25 mouse cellular contexts compared by ENCODE assay signal in the genomic region with DNA sequence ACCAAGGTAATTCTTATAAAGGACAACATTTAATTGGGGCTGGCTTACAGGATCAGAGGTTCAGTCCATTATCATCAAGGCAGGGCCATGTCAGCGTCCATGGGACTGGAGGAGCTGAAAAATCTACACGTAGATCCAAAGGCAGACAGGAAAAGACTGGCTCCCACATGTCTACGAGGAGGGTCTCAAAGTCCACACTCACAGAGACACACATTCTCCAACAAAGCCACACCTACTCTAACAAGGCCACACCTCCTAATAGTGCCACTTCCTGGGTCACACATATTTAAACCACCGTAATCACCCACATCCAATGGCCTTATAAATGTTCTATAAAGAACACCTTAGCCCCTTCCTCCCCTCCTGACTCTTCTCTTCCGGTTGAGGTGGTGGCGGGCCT. TPM values are rescaled to one million over a fixed set of nuclear protein-coding genes. Genes with fewer than 3 reads are reported as not detected.
DNase-seq lines count a peak whose midpoint lies in the region; ATAC-seq lines count a peak whose summit lies in the region.
"Had no signal": no experiment of that assay in that cellular context is flagged by ENCODE, and none has a peak within 500 bp of the region (broad histone marks: within the 10 kb centered on the region; RNA-seq: fewer than 3 reads in every experiment).

No protein-coding gene starts in this region.

- H3K27me3 ChIP-seq in midbrain, embryonic 11.5 days (ENCODE audit: control insufficient read depth, insufficient read depth, low read length): peaks cover 8% of the 10 kb centered on the region
- H3K27me3 ChIP-seq in midbrain, embryonic 16.5 days (ENCODE audit: control insufficient read depth, insufficient read depth, low read depth, low read length): peaks cover 5% of the 10 kb centered on the region
- no peaks in the 10 kb centered on the region for H3K27me3 ChIP-seq in intestine, embryonic 16.5 days (replicated peaks; ENCODE audit: control insufficient read depth, insufficient read depth, low read length)
- H3K27me3 ChIP-seq: forebrain, embryonic 15.5 days; heart, embryonic 13.5 days had no signal

- no peaks in the 10 kb centered on the region for H3K36me3 ChIP-seq in midbrain, embryonic 11.5 days (ENCODE audit: control insufficient read depth, insufficient read depth, low read length)
- no peaks in the 10 kb centered on the region for H3K36me3 ChIP-seq in midbrain, embryonic 16.5 days (ENCODE audit: control insufficient read depth, insufficient read depth, low read length)
- H3K36me3 ChIP-seq in intestine, embryonic 16.5 days (ENCODE audit: control insufficient read depth, insufficient read depth, low read length): no peaks in the 10 kb centered on the region
- H3K36me3 ChIP-seq: embryonic facial prominence, embryonic 10.5 days; embryonic facial prominence, embryonic 13.5 days; forebrain, embryonic 12.5 days; forebrain, embryonic 15.5 days; heart, embryonic 10.5 days; heart, embryonic 13.5 days; hindbrain, embryonic 12.5 days; hindbrain, embryonic 15.5 days had no signal

- no peak overlapping the region for H3K27ac ChIP-seq in midbrain, embryonic 11.5 days (ENCODE audit: low read depth, low read length)
- H3K27ac ChIP-seq in midbrain, embryonic 16.5 days (ENCODE audit: low read length): no peak overlapping the region
- no peak overlapping the region for H3K27ac ChIP-seq in intestine, embryonic 16.5 days (ENCODE audit: low read length)
- H3K27ac ChIP-seq: embryonic facial prominence, embryonic 10.5 days; embryonic facial prominence, embryonic 13.5 days; forebrain, embryonic 12.5 days; forebrain, embryonic 15.5 days; heart, adult 2 months; heart, embryonic 10.5 days; heart, embryonic 13.5 days; hindbrain, embryonic 12.5 days; hindbrain, embryonic 15.5 days had no signal

- ATAC-seq in midbrain, embryonic 11.5 days (ENCODE audit: low FRiP score): no peak
- no peak for ATAC-seq in midbrain, embryonic 16.5 days
- peak; percentile 59; the same call in 1 of the 2 replicates for ATAC-seq in intestine, embryonic 16.5 days
- ATAC-seq: forebrain, embryonic 15.5 days had no signal

- peaks cover 6% of the 10 kb centered on the region for H3K4me1 ChIP-seq in midbrain, embryonic 11.5 days (ENCODE audit: control insufficient read depth, insufficient read depth, low read length)
- H3K4me1 ChIP-seq in midbrain, embryonic 16.5 days (ENCODE audit: control insufficient read depth, insufficient read depth, low read length): peaks cover 4% of the 10 kb centered on the region; the same call in 1 of the 2 replicates
- peaks cover 8% of the 10 kb centered on the region for H3K4me1 ChIP-seq in intestine, embryonic 16.5 days (ENCODE audit: control insufficient read depth, insufficient read depth, low read length)

- H3K9ac ChIP-seq in midbrain, embryonic 11.5 days (ENCODE audit: low read length): no peak overlapping the region
- no peak overlapping the region for H3K9ac ChIP-seq in midbrain, embryonic 16.5 days (ENCODE audit: low read depth, low read length)
- H3K9ac ChIP-seq in intestine, embryonic 16.5 days (ENCODE audit: low read depth, low read length): no peak overlapping the region
- H3K9ac ChIP-seq: embryonic facial prominence, embryonic 13.5 days; forebrain, embryonic 12.5 days; forebrain, embryonic 15.5 days; heart, embryonic 13.5 days; hindbrain, embryonic 12.5 days; hindbrain, embryonic 15.5 days had no signal

- no peak overlapping the region for H3K4me3 ChIP-seq in midbrain, embryonic 11.5 days (ENCODE audit: low read depth, low read length)
- H3K4me3 ChIP-seq in midbrain, embryonic 16.5 days (ENCODE audit: low read depth, low read length): no peak overlapping the region
- no peak overlapping the region for H3K4me3 ChIP-seq in intestine, embryonic 16.5 days (ENCODE audit: low read length)
- H3K4me3 ChIP-seq: embryonic facial prominence, embryonic 10.5 days; embryonic facial prominence, embryonic 13.5 days; erythroblast, embryonic 14.5 days; forebrain, embryonic 12.5 days; forebrain, embryonic 15.5 days; heart, adult 2 months; heart, embryonic 10.5 days; heart, embryonic 13.5 days; hindbrain, embryonic 12.5 days; hindbrain, embryonic 15.5 days had no signal

- H3K9me3 ChIP-seq in midbrain, embryonic 11.5 days (ENCODE audit: control insufficient read depth, low read length): no peaks in the 10 kb centered on the region
- no peaks in the 10 kb centered on the region for H3K9me3 ChIP-seq in midbrain, embryonic 16.5 days (replicated peaks; ENCODE audit: control insufficient read depth, low read length, poor library complexity, severe bottlenecking)
- no peaks in the 10 kb centered on the region for H3K9me3 ChIP-seq in intestine, embryonic 16.5 days (ENCODE audit: control insufficient read depth, low read length)
- H3K9me3 ChIP-seq: embryonic facial prominence, embryonic 10.5 days; embryonic facial prominence, embryonic 13.5 days; forebrain, embryonic 12.5 days; forebrain, embryonic 15.5 days; heart, embryonic 10.5 days; heart, embryonic 13.5 days; hindbrain, embryonic 12.5 days; hindbrain, embryonic 15.5 days had no signal

- no peak overlapping the region for H3K4me2 ChIP-seq in midbrain, embryonic 11.5 days
- no peak overlapping the region for H3K4me2 ChIP-seq in midbrain, embryonic 16.5 days (ENCODE audit: low read length)
- no peak overlapping the region for H3K4me2 ChIP-seq in intestine, embryonic 16.5 days (ENCODE audit: low read depth, low read length)
- H3K4me2 ChIP-seq: embryonic facial prominence, embryonic 13.5 days; forebrain, embryonic 12.5 days; forebrain, embryonic 15.5 days; heart, embryonic 13.5 days; hindbrain, embryonic 12.5 days; hindbrain, embryonic 15.5 days had no signal

- WGBS in midbrain, embryonic 11.5 days: 86% methylated on average over 6 of the region's 6 CpGs
- WGBS in midbrain, embryonic 16.5 days: 89% methylated on average over 6 of the region's 6 CpGs
- 74% methylated on average over 6 of the region's 6 CpGs for WGBS in intestine, embryonic 16.5 days

- peak; percentile 0 for DNase-seq in adrenal gland, postnatal 10 days
- no peak for DNase-seq in adrenal gland, postnatal 14 days
- DNase-seq in midbrain, embryonic 11.5 days (ENCODE audit: low spot score, missing footprints): peak; percentile 39
- no peak for DNase-seq in thymus, postnatal 14 days
- DNase-seq in right cerebral cortex, postnatal 4 days: no peak
- DNase-seq: adrenal gland, postnatal 25 days; cerebellum, adult 11-12 months; cerebellum, adult 8-10 months; cerebellum, postnatal 10 days; cerebellum, postnatal 36 days; embryo, embryonic 11 days; heart, adult 2 months; heart, postnatal 14 days had no signal

RNA-seq across cellular contexts. Expression of a gene that starts 5.2 kb away (rescaled TPM):
- 10 to 100 TPM; 43.9 to 51.3 TPM for total RNA-seq in adrenal gland, postnatal 10 days (2021)
- total RNA-seq in adrenal gland, postnatal 14 days (2021): 51.5 and 62.0 TPM in 2 replicates
- 2.6 and 3.5 TPM in 2 replicates for polyA plus RNA-seq in midbrain, embryonic 11.5 days (2014; fragmentation: Nextera tagmentation; extraction: Ambion mirVana)
- 5.1 and 5.2 TPM in 2 replicates for polyA plus RNA-seq in midbrain, embryonic 16.5 days (2015; fragmentation: Nextera tagmentation; extraction: Ambion mirVana)
- polyA plus RNA-seq in intestine, embryonic 16.5 days (2015; fragmentation: Nextera tagmentation; extraction: Ambion mirVana): 12.6 and 14.5 TPM in 2 replicates

RNA-seq across cellular contexts. Expression of a gene that starts 55.3 kb away (rescaled TPM):
- 10 to 100 TPM; 42.2 to 46.4 TPM for total RNA-seq in adrenal gland, postnatal 10 days (2021)
- total RNA-seq in adrenal gland, postnatal 14 days (2021): 43.3 and 44.6 TPM in 2 replicates
- polyA plus RNA-seq in midbrain, embryonic 11.5 days (2014; fragmentation: Nextera tagmentation; extraction: Ambion mirVana): 115 and 128 TPM in 2 replicates
- 85.5 and 86.6 TPM in 2 replicates for polyA plus RNA-seq in midbrain, embryonic 16.5 days (2015; fragmentation: Nextera tagmentation; extraction: Ambion mirVana)
- 104 and 115 TPM in 2 replicates for polyA plus RNA-seq in intestine, embryonic 16.5 days (2015; fragmentation: Nextera tagmentation; extraction: Ambion mirVana)

RNA-seq across cellular contexts. Expression of a gene that starts 56.5 kb away (rescaled TPM):
- total RNA-seq in adrenal gland, postnatal 10 days (2021): 1 to 10 TPM; 2.2 to 2.5 TPM
- total RNA-seq in adrenal gland, postnatal 14 days (2021): 0.63 and 8.8 TPM in 2 replicates
- polyA plus RNA-seq in midbrain, embryonic 11.5 days (2014; fragmentation: Nextera tagmentation; extraction: Ambion mirVana): 0.36 and 0.43 TPM in 2 replicates
- 0.28 and 0.41 TPM in 2 replicates for polyA plus RNA-seq in midbrain, embryonic 16.5 days (2015; fragmentation: Nextera tagmentation; extraction: Ambion mirVana)
- polyA plus RNA-seq in intestine, embryonic 16.5 days (2015; fragmentation: Nextera tagmentation; extraction: Ambion mirVana): 0.38 and 0.59 TPM in 2 replicates
- total RNA-seq: gastrocnemius, adult 8-10 months had no signal

Comparison
In these comparisons a context has a peak if more than half of its experiments do, and no peak if none do; other contexts are left out.
1. DNase-seq: peak in adrenal gland, postnatal 10 days (single experiment) and midbrain, embryonic 11.5 days (single experiment); none in adrenal gland, postnatal 14 days (single experiment), thymus, postnatal 14 days (single experiment) and right cerebral cortex, postnatal 4 days (single experiment).